Mouse (Mus musculus): ENCODE measurements around the gene Map3k21.

Map3k21 gene

GRCm38 (mm10) chr8:125980826-125981225, 70.6 kb downstream of the Map3k21 start:
- no peak for DNase-seq

GRCm38 (mm10) chr8:125983515-125983914, 73.3 kb downstream of the Map3k21 start:
- no peak for DNase-seq

- DNase-seq, result no peak
Measured at GRCm38 (mm10) chr8:125984140-125984539, 73.9 kb downstream of the Map3k21 start.

GRCm38 (mm10) chr8:125985364-125985763, 75.1 kb downstream of the Map3k21 start:
- no peak for DNase-seq

GRCm38 (mm10) chr8:125986999-125987589, 76.8 kb downstream of the Map3k21 start:
- no peak for DNase-seq

GRCm38 (mm10) chr8:125987996-125988395, 77.7 kb downstream of the Map3k21 start:
- DNase-seq, result no peak

- no peak for DNase-seq
Measured at GRCm38 (mm10) chr8:125993636-125994035, 83.4 kb downstream of the Map3k21 start.

GRCm38 (mm10) chr8:125995101-125995986, 85.1 kb downstream of the Map3k21 start, which contains the start of gene Kcnk1:
TSS of gene Kcnk1 (plus strand) at chr8:125995170.
- DNase-seq, result peak; percentile 81

- peak; percentile 56 for DNase-seq
Measured at GRCm38 (mm10) chr8:125996031-125996839, 86.0 kb downstream of the Map3k21 start.

- peak; percentile 16 for DNase-seq
Measured at GRCm38 (mm10) chr8:125996980-125997379, 86.7 kb downstream of the Map3k21 start.

Measured in kidney, postnatal 10 days (tissue).